Mouse (Mus musculus) fibroblast of lung, adult 2 months (primary cell): ENCODE measurements at regions not wholly inside any gene's neighbourhood (a gene's known extent, or its start where the extent isn't known, plus 50 kb on each side); places are given as distances from the start of the nearest gene placed in this dataset.

Experiments
- DNase-seq: peaks from one replicate; pipeline ENCODE4 v3.0.0-alpha.2; 2011; ENCODE audit warnings: low read depth

DNA sequence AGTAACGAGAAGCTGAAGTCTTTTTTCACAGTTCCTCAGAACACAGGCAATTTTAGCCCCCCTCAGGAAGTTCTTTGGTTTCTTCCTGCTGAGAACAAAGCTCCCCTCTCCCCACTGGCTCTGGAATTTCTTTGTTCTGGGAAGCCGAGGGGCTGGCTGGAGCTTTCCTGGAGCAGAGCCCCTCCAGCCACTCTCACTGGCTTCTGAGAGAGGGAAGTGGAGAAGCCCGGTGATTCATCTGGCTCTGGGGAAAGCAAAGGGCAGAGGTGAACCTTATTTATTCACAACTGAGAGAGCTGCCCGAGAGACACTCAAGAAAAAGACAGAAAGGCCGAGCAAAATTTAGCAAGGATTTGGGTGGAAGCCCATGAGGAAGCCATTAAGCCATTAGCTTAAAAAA is 63.9 kb downstream of the Ddx3x start:
- peak; percentile 15 for DNase-seq

DNA sequence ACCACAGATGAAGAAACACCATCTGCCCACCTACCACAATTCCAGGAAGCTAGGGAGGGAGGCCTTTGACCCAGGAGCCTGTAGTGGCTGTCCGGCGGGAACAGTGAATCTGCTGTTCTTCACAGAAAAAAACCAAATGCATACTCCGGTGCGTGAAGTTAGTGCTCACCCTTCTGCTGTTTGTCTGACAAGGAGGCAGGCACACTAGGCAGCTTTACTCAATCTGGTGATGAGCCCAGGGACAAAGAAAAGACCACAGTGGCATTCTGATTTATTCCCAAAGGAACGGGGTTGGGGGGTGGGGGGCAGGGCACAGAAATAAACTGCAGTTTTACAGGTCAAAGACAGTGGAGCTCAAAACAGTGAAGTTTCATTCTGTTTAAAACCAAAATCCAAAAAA is 64.4 kb downstream of the Ddx3x start:
- no peak for DNase-seq

DNA sequence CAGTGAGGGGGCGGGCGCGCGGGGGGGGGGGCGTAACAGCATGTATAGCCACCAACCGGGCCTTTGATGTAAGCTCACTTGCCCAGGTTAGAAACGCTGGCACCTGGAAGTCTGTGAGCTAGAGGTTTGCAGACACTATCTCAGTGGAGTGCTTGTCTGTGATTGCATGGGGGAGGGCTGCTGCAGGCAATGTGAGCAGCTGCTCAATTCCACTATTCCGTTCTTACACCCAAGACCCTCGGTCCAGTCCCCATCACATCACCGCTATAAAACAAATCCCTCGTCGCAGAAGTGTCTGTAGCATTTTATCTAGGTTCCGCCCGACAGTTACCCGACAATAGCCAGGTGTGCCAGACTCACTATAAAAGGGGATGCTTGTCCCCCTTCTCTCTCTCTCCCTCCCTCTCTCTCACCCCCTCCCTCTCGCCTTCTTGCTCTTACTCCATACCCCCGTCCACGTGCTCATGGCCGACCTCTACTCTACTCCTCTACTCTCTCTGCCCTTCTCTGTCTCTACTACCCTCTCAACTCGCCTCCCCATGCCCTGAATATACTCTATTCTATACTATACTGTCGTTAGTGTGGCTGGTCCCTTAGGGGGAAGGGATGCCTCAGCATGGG is 65.4 kb downstream of the Ddx3x start:
- DNase-seq: no peak

DNA sequence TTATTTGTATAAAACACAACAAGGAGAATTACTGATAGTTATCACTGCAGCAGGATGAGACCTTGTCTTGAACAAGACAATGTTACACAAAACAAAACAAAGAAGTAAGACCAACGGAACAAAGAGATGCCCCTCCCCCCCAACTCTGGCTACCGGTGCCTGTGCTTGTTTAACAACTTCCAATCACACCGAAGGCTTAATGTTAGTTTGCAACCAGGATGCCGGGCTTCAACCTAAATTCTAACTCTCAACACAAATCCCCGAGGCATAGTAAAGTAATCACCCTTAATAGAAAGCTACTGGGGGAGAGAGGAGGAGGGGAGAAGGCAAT is 65.9 kb downstream of the Ddx3x start:
- DNase-seq: no peak

DNA sequence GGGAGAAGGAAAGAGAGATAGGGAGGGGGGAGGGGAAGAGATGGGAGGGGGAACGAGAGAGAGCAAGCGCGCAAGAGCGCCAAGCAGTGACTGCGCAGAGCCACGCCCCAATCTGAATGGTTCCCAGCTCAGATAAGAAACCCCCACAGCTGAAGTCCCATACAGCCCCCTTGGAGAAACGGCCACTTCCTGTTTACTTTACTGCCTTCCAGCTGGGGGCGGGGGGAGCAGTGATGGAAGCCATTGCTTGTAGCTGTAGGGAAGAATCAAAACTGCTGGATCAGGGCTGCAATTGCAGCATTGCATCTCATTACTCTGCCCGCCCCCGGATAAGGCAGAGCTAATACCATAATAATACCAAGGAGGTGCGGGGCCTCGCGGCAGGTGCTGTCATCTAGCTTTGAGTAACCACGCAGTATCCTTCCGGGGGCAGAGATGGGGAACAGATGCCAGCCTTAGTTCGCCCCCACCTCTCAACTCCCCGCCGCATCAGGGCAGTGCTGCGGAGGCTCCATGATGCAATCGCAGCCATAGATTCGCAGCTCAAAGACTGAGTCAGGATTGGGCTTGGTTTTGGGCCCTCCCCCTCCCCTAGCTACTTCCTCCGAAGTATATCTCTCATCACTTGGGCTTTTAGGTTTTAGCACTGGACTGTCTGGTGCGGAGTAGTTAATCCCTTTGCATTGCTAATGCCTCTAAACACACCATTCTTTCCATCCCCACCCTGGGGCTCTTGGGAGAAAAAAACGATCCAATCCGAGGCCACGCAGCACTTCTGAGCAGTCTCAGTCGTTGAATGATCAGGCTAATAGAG is 66.5 kb downstream of the Ddx3x start:
- peak; percentile 24 for DNase-seq

DNA sequence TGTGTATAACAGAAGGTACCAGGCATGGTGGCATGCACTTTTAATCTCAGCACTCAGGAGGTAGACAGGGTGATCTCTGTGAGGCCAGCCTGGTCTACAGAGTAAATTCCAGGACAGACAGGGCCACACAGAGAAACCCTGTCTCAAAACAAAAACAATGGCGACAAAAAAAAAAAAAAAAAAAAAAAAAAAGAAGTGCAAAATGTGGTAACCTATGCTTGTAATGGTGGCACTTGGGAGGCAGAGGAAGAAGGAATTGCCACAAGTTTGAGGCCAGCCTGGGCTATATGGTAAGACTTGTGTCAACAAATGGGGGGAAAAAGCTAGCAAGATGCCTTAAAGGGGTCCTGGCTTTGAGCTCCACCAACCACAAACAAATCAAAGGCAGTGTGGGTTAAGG is 67.6 kb downstream of the Ddx3x start:
- no peak for DNase-seq

DNA sequence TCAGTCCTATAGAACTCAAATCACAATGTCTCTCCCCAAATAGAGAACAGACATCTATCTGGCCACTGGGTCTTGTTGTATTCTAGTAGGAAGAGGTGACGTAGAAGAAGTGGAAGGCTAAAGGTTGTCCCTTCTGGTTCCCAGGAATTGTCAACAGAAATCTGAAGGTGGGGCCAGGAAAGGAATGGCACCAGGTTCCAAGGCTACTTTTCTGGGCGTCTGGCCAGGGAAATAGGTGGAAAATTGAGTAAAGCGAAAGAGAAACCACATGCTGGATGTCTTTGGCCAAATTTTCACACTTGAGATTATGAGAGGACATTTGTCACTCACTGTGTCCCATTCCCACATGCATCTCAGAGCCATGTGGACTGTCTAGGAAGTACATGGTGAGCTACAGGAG is 69.7 kb downstream of the Ddx3x start:
- no peak for DNase-seq

DNA sequence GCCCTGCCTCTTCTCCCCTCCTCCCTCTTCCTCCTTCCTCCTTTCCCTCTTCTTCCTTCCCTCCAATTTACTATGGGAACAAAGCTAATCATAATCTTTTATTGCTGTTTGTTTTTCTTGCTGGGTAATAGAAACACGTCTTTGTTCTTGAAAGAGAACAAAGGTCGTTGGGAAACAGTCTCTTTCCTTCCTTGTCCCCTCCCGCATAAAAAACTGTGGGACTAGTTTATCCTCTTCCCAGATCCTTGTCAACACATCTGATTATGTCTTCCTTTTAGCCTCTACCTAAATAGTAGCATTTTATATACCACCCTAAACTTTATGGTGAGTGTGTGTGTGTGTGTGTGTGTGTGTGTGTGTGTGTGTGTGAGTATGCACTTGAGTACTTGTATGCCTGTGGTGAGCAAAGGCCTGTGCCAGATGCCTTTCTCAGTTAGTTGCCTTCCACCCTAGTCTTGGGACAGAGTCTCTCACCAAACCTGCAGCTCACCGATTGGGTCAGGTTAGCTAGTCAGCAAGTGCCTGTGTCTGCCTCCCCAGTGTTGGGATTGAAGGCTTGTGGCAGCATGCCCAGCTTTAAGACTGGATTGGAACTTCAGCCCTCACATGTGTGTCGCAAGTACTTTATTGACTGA is 76.5 kb downstream of the Ddx3x start:
- DNase-seq: no peak

DNA sequence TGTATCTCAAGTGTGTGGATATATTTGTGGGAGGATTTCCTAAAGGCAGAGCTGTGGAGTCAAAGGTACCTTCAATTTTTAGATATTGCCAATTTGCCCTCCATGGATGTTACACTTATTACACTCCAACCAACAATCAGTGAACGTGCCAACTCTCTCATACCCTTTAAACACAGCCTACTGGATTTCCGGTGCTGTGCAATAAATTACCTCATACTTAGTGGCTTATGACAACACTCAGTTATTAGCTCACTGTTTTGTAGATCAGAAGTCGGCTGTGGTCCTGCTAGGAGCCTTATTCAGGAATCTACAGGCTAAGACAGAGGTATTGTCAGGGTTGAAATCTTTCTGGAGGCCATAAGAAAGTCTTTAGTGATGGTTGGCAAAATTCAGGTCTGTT is 77.2 kb downstream of the Ddx3x start:
- no peak for DNase-seq

DNA sequence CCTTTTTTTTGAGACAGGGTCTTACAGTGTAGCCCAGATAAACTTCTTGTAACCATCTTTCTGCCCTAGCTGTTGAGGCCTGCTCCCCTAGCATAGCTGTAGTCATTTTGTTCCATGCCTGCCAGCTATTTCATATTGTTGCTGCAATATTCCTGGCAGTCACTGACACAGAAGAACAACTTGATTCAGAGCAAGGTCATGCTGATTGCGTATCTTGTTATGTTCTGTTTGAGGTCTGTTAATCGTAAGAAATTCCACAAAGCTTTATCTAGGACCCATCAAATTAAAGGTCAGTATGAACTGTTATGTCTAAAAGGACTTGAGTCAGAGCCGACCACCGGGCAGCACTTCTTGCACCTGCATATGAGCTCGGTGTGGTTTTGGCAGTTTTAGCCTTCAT is 79.7 kb downstream of the Ddx3x start:
- DNase-seq: no peak

DNA sequence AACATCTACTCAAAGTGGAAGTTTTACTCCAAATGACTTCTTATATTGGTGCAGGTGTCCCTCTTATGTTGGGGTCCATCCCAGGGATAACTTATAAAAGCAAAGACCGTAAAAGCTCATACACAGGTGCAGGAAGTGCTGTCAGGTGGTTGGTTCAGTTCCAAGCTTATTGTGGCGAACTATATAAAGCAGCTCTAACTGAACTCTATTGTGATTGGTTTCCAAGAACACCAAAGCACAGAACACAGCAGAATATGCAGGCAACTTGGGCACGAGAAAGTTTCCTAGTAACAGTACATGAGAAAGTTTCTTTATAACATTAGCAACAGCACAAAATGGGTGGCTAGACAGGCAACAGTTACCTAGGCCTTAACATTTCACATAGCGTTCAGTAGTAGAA is 89.5 kb downstream of the Ddx3x start:
- no peak for DNase-seq

DNA sequence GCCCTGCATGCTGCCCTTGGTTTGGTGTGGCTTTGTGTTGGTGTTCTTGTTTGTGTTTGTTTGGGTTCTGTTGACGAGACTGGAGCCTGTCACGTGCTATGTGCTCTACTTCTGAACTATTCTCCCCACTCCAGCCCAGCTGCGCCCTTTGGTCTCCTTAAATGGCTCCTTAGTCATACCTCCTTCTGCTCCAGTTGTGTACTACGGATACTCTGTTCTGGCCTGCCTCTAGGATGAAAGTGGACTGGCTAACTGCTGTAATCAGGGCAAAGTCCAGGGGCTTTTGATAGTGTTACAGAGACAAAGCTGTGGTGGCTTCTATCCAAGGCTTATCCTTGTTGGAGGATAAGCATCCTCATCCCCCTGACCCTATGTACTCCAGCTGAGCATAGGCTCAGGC is 92.0 kb downstream of the Ddx3x start:
- DNase-seq: no peak

DNA sequence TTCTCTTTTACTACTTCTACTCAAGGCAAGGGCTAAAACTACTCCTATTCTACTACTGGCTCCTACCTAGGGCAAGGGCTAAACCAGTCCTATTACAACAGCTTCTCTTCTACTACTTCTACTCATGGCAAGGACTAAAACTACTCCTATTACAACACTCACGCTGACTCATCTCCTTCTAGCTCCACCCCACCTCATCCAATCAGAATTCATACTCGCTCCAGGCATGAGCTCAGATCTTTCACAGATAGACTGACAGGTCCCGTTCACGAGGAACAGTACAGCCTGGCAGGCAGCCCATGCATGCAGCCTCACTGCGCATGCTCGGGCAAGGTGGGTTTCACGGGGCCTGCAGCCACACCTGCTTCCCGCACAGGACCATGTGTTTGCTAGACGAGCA is 79.6 kb upstream of the Nyx start:
- DNase-seq: no peak

DNA sequence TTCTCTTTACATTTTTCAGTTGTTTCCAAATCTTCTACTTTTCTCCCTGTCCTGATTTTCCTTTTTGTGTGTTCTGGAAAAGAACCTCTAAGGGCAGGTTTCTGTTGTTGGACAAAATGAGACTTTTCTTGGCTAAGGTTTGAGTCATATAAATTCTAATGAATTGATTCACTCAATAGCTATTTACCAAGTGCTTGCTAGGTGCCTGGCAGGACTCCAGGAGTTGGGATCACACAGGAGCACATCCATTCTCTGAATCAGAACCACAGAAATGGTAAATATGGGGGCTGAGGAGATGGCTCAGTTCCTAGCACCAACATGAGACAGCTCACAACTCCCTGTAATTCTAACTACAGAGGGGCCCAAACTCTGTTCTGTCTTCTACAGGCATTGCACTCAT is 67.4 kb upstream of the Nyx start:
- DNase-seq: peak; percentile 42

DNA sequence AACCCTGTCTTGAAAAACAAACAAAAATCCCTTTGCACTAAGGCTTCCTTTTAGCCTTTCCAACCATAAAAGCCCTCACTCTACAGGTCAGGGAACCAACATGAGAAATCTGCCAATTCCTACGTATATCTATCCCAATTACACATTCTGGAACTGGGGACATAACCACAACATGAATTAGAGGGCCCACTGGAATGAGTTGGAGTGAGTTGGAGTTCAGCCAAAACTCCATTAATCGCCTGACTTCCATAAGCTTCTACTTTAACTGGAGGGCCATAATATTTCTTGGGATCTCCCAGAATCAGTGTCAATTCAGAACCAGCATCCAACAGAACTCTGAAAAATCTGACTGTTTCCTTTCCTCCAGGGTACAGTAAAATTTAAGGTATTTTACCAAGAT is 53.2 kb upstream of the Nyx start:
- no peak for DNase-seq

DNA sequence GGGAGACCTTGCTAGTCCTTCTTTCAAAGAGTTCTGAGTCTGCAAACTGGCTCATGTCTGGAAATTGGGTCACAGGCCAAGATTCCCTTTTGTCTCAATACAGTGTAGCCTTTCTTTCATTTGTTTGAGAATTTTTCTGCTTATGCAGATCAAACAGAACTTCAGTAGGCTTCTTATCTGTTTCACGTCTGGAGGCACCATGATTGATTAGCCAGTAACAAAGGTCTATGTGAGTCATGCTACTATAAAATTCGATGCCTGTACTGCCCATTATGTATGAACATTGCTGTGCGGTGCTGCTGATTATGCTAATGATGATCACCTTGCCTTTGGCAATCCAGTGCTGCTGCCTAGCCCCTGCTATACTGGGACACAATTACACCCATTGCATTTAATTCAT is 52.8 kb upstream of the Nyx start:
- no peak for DNase-seq
